Mouse (Mus musculus) CH12.LX (cell line): ENCODE data around the gene Gm49416.

Source experiments
- CTCF ChIP-seq, 2 experiments: IDR thresholded peaks in 1 of 2; conservative IDR thresholded peaks in 1 of 2; 2 replicates each; pipeline ENCODE4 v1.5.1; 2011 to 2012; ENCODE audit warnings: low read depth in 2 of 2, low read length in 2 of 2, improper control_type of control experiment in 1 of 2, inconsistent platforms in 1 of 2, mild to moderate bottlenecking in 1 of 2, moderate library complexity in 1 of 2
- E2F4 ChIP-seq: IDR thresholded peaks from 2 replicates; pipeline ENCODE4 v1.6.1; 2011; ENCODE audit warnings: low read depth, low read length, improper control_type of control experiment; ENCODE audit not compliant: insufficient replicate concordance
- EP300 ChIP-seq: IDR thresholded peaks from 2 replicates; pipeline ENCODE4 v1.6.1; 2011; ENCODE audit warnings: low read length, improper control_type of control experiment
- JUND ChIP-seq: conservative IDR thresholded peaks from 2 replicates; pipeline ENCODE4 v1.6.1; 2011; ENCODE audit warnings: low read depth, low read length, improper control_type of control experiment
- NRF1 ChIP-seq: IDR thresholded peaks from 2 replicates; pipeline ENCODE4 v1.6.1; 2014; ENCODE audit warnings: low read depth, mild to moderate bottlenecking, inconsistent platforms, low read length, improper control_type of control experiment, moderate library complexity
- POLR2A ChIP-seq: IDR thresholded peaks from 2 replicates; pipeline ENCODE4 v1.6.1; 2011; ENCODE audit warnings: low read depth, mild to moderate bottlenecking, improper control_type of control experiment, low read length
- SMC3 ChIP-seq: IDR thresholded peaks from 2 replicates; pipeline ENCODE4 v1.6.1; 2011; ENCODE audit warnings: low read depth, low read length, improper control_type of control experiment
- ZC3H11A ChIP-seq: IDR thresholded peaks from 2 replicates; pipeline ENCODE4 v1.6.1; 2012; ENCODE audit warnings: low read depth, mild to moderate bottlenecking, inconsistent platforms, low read length, improper control_type of control experiment
- ZNF384 ChIP-seq: IDR thresholded peaks from 2 replicates; pipeline ENCODE4 v1.6.1; 2012; ENCODE audit warnings: low read depth, low read length, improper control_type of control experiment, inconsistent platforms

DNA sequence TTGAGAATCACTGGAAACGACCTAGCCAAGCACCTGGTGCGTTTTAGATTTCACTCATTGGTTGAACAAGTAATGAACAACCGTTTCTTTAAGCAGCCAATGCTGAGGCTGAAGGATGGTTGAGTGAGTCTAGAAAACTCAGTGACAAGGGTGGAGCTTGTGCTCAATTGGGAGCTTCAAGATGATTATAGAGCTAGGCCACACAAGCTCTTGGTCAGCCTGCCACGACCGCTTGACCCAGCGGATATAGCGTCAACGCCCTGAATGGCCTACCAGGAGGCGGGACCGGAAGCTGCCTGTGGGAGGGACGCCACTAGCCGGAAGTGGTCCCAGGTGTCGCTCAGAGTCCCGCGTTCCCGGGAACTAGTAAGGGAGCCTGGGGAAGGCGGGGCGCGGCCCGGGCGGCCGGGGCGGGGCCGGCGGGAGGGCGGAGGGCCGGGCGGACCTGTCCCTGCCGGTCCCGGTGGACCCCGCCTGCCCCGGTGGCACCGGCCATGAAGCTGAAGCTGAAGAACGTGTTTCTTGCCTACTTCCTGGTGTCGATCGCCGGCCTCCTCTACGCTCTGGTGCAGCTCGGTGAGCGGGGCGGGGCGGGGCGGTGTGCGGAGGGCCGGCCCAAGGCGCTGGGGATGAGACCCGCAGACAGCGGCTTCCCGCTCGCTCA is 31.5 kb downstream of the Gm49416 start, which contains the start of gene B3gat3:
- TF ChIP-seq CTCF (conservative IDR thresholded peaks at IDR 0.05 in 1 of 2, IDR thresholded peaks at IDR 0.05 in 1 of 2; ENCODE audit: low read depth in 2 of 2, low read length in 2 of 2) (no peak), E2F4 (no peak), NRF1 (no peak), EP300 (no peak), ZC3H11A (no peak), POLR2A (peak; percentile 94), ZNF384 (no peak), SMC3 (no peak), JUND (no peak)
